Mouse (Mus musculus) megakaryocyte-erythroid progenitor cell, adult 5-6 weeks (primary cell): ENCODE measurements around the gene Sbpl. TPM values are rescaled to one million over a fixed set of nuclear protein-coding genes. Genes with fewer than 3 reads are reported as not detected.
"Not testable (repeated sequence)": the region's sequence is repeated elsewhere in the genome, so short reads cannot be mapped to it uniquely, and the experiment has no call there.

Experiments used
- ATAC-seq: replicated peaks from 2 replicates; pipeline ENCODE4 v1.8.0; 2016; ENCODE audit warnings: mild to moderate bottlenecking, inconsistent platforms; ENCODE audit not compliant: severe bottlenecking, poor library complexity, low FRiP score, low TSS enrichment
- total RNA-seq, 2 experiments: library from RNA; stranded (forward) in 1 of 2; stranded (reverse) in 1 of 2; fragments of 200-1000, 215-1000 nt in 1 of 2; fragments of >200 nt in 1 of 2; fragmentation: Nextera tagmentation in 1 of 2; gene quantifications; 2 replicates each; pipeline ENCODE4 v1.2.3; 2014 to 2017

The Sbpl gene
- total RNA-seq, 2 experiments from 2014 or later = not detected

DNA sequence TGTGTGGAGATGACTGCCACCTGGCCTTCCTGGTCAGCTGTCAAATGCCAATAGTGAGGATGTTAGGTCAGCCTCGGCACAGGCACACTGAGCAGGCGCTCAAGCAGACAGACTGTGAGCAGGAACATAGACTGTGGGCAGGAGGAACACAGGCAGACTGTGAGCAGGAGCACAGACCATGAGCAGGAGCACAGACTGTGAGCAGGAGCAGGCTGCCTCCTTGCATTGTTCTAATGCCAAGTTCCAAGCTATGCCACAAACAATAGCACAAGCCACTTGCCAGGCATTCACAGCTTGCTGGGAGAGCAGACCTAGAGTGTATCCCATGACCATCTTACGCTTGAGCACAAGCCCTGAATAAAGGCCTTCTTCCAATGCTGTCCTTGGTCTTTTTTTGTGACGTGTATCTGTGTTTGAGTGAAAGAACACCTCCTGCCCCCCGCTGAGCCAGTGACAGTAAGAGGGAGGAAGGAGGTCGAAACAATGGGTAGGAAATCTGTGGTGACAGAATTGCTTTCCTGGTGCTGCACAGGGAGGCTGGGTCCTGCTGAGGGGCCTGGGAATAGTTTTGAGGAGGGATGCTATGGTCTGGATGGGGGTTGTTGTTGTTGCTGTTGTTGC lies 10.8 kb upstream of the Sbpl start:
- ATAC-seq = no peak

GRCm38 (mm10) chr17:23961573-23962122 lies 6.6 kb upstream of the Sbpl start:
- ATAC-seq = no peak

DNA sequence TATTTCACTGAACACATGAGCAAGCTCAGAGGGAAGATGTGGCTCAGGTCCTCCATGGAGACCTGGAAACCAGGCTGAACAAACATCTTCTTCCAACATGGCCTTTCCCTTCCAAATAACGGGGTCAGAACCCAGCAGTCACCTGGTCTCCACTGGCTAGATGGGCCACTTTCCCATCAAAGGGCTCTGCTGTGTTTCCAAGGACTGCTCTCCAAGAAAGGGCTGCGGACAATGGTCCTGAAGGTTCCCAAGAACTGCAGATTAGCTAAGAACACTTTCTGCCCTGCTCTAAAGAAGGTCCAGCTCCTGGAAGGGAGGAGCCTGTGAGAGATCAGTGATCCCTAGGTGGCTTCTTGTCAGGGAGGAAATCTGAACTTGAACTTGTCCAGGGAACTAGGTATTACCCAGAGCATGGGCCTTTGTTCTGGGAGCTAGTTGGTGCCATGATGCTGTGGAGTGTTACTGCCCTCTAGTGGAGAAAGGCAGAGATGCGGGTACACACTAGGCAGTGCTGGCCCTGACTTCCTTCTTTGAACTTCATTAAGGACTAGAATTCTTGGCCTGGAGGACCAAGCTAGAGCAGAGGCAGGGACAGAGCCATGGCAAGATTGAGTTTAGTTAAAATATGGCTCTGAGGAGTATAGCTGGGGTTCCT lies 5.1 kb upstream of the Sbpl start:
- ATAC-seq = peak; percentile 90

DNA sequence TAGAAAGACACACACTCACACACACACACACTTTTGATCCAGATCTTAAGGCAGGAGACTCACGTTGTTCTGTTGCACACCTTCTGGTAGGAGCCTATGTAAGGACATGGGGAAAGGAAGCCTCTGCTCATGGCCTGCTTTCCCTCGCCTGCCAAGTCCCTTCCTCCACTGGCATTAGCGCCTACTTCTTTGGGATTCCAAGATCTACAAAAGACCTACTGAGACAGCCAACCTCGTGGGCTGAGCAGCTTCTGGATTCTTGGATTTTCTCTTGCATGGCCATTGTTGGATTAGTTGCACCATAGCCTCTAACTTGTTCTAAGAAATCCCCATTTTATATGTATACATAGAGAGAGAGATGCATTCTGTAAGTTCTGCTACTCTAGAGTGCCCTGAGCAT lies 4.2 kb downstream of the Sbpl start:
- ATAC-seq = not testable (repeated sequence)

DNA sequence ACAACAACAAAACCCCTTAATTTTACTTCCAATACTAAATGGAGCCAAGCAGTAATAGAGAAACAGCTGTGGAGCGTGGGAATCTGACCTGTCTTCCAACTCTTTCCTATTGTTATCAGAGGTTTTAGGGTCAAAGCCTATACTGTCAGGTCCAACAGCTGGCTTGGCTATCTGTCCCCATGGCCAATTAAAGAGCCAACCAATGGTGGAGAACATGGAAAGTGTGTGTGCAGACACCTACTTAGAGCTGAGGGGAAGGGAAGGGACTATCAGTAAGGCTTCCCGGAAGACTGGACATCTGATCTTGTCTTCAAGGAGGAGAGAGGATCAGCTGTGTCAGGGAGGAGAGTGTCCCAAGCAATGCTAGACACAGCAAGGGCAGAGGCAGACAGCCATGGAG lies 6.0 kb downstream of the Sbpl start:
- ATAC-seq = no peak

GRCm38 (mm10) chr17:23947486-23947885 lies 7.6 kb downstream of the Sbpl start:
- ATAC-seq = not testable (repeated sequence)

GRCm38 (mm10) chr17:23941372-23941771 lies 13.7 kb downstream of the Sbpl start, which contains the start of gene Sbp:
Gene Sbp (plus strand): TSS chr17:23941672.
- ATAC-seq = no peak

- ATAC-seq = no peak
Observed at GRCm38 (mm10) chr17:23931157-23931556, 23.9 kb downstream of the Sbpl start.

GRCm38 (mm10) chr17:23925090-23925493 lies 30.0 kb downstream of the Sbpl start:
- peak; percentile 69 for ATAC-seq

DNA sequence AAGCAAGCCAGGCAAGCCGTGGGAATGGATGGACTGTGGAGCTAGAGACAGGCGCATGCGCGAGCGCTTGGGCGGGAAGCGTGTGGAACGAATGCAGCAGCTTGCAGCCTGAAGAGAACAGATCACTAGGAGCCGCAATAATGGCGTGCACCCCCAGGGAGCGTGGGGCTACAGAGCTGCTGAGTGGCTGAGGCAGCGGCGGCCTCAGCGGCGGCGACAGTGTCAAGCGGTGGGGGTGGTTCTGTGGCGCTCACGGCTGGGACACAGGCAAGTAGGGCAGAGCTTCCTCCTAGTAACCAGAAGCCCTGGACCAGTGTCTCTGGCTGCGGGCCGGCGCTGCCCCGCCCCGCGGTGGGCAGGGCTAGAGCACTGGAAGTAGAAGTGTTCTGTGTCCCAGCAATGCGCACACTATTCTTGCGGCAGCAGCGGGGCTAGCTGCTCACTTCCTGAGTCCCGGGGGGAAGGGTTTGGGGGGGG lies 30.5 kb downstream of the Sbpl start:
- ATAC-seq = peak; percentile 97

DNA sequence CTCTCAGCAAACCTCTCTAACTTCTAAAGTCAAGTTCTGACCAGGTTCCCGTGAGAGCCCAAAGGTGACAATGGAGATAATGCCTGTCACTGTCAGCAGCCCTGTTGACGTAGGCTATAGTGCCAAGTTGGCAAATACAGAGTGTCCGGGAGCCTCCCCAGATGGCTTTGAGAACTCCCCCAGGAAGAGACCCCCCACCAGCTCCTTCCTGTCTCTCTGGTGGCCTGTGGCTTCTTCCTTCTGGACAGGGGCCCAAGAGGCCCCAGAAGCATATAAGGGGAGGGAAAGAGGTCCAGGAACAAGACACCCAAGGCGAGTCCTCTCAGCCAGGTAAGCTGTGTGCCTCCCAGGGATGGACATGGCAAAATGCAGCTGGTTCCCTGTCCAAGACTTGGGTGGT lies 37.9 kb downstream of the Sbpl start, which contains the start of gene Dcpp3:
Gene Dcpp3 (plus strand): TSS at position 301 of the 400 bp plus-strand sequence.
- ATAC-seq = not testable (repeated sequence)

Other genes with a start within 250 kb of the Sbpl start
- gene 1520401A03Rik, start 232.5 kb downstream of the Sbpl start, total RNA-seq (2014; fragmentation: Nextera tagmentation) = not detected in 2 replicates
- gene 1520401A03Rik, start 232.5 kb downstream of the Sbpl start, total RNA-seq (2017) = not detected in 2 replicates
- 40.3 and 43.8 TPM in 2 replicates for gene Pkmyt1, start 228.9 kb downstream of the Sbpl start, total RNA-seq (2014; fragmentation: Nextera tagmentation)
- 8.1 and 10.6 TPM in 2 replicates for gene Pkmyt1, start 228.9 kb downstream of the Sbpl start, total RNA-seq (2017)
- gene Paqr4, start 214.4 kb downstream of the Sbpl start, total RNA-seq (2014; fragmentation: Nextera tagmentation) = 7.2 and 13.3 TPM in 2 replicates
- gene Paqr4, start 214.4 kb downstream of the Sbpl start, total RNA-seq (2017) = 6.2 and 11.6 TPM in 2 replicates
- 0.52 TPM in 1 of 2 replicates, not detected in the other for gene Kremen2, start 209.4 kb downstream of the Sbpl start, total RNA-seq (2014; fragmentation: Nextera tagmentation)
- gene Kremen2, start 209.4 kb downstream of the Sbpl start, total RNA-seq (2017) = not detected in 2 replicates
- gene Flywch1, start 183.7 kb downstream of the Sbpl start, total RNA-seq (2014; fragmentation: Nextera tagmentation) = 7.6 and 11.7 TPM in 2 replicates
- gene Flywch1, start 183.7 kb downstream of the Sbpl start, total RNA-seq (2017) = 12.5 and 15.4 TPM in 2 replicates
- 3.1 and 5.6 TPM in 2 replicates for gene Flywch2, start 169.2 kb downstream of the Sbpl start, total RNA-seq (2014; fragmentation: Nextera tagmentation)
- not detected in 2 replicates for gene Flywch2, start 169.2 kb downstream of the Sbpl start, total RNA-seq (2017)
- gene Srrm2, start 164.7 kb downstream of the Sbpl start, total RNA-seq (2014; fragmentation: Nextera tagmentation) = 699 and 735 TPM in 2 replicates
- 134 and 162 TPM in 2 replicates for gene Srrm2, start 164.7 kb downstream of the Sbpl start, total RNA-seq (2017)
- gene Elob, start 126.1 kb downstream of the Sbpl start, total RNA-seq (2014; fragmentation: Nextera tagmentation) = 466 and 512 TPM in 2 replicates
- gene Elob, start 126.1 kb downstream of the Sbpl start, total RNA-seq (2017) = 101 and 114 TPM in 2 replicates
- gene Prss33, start 119.2 kb downstream of the Sbpl start, total RNA-seq (2014; fragmentation: Nextera tagmentation) = not detected in 2 replicates
- not detected in 2 replicates for gene Prss33, start 119.2 kb downstream of the Sbpl start, total RNA-seq (2017)
- not detected in 2 replicates for gene Prss32, start 111.4 kb downstream of the Sbpl start, total RNA-seq (2014; fragmentation: Nextera tagmentation)
- gene Prss32, start 111.4 kb downstream of the Sbpl start, total RNA-seq (2017) = not detected in 2 replicates
- not detected in 2 replicates for gene Prss41, start 111.1 kb downstream of the Sbpl start, total RNA-seq (2014; fragmentation: Nextera tagmentation)
- gene Prss41, start 111.1 kb downstream of the Sbpl start, total RNA-seq (2017) = 0.88 TPM in 1 of 2 replicates, not detected in the other
- gene Prss21, start 87.2 kb downstream of the Sbpl start, total RNA-seq (2014; fragmentation: Nextera tagmentation) = not detected in 2 replicates
- gene Prss21, start 87.2 kb downstream of the Sbpl start, total RNA-seq (2017) = not detected in 2 replicates
- gene Dcpp1, start 74.4 kb downstream of the Sbpl start, total RNA-seq (2014; fragmentation: Nextera tagmentation) = not detected in 2 replicates
- not detected in 2 replicates for gene Dcpp1, start 74.4 kb downstream of the Sbpl start, total RNA-seq (2017)
- gene Dcpp2, start 74.4 kb downstream of the Sbpl start, total RNA-seq (2014; fragmentation: Nextera tagmentation) = not detected in 2 replicates
- not detected in 2 replicates for gene Dcpp2, start 74.4 kb downstream of the Sbpl start, total RNA-seq (2017)
- gene Dcpp3, start 37.8 kb downstream of the Sbpl start, total RNA-seq (2014; fragmentation: Nextera tagmentation) = not detected in 2 replicates
- gene Dcpp3, start 37.8 kb downstream of the Sbpl start, total RNA-seq (2017) = not detected in 2 replicates
- gene Sbp, start 13.6 kb downstream of the Sbpl start, total RNA-seq (2014; fragmentation: Nextera tagmentation) = not detected in 2 replicates
- gene Sbp, start 13.6 kb downstream of the Sbpl start, total RNA-seq (2017) = not detected in 2 replicates
- gene Prss30, start 25.3 kb upstream of the Sbpl start, total RNA-seq (2014; fragmentation: Nextera tagmentation) = not detected in 2 replicates
- 1.0 TPM in 1 of 2 replicates, not detected in the other for gene Prss30, start 25.3 kb upstream of the Sbpl start, total RNA-seq (2017)
- gene Prss22, start 42.8 kb upstream of the Sbpl start, total RNA-seq (2014; fragmentation: Nextera tagmentation) = not detected in 2 replicates
- gene Prss22, start 42.8 kb upstream of the Sbpl start, total RNA-seq (2017) = not detected in 2 replicates
- gene Prss27, start 82.9 kb upstream of the Sbpl start, total RNA-seq (2014; fragmentation: Nextera tagmentation) = not detected in 2 replicates
- not detected in 2 replicates for gene Prss27, start 82.9 kb upstream of the Sbpl start, total RNA-seq (2017)
- gene Kctd5, start 118.2 kb upstream of the Sbpl start, total RNA-seq (2014; fragmentation: Nextera tagmentation) = 17.1 and 24.2 TPM in 2 replicates
- gene Kctd5, start 118.2 kb upstream of the Sbpl start, total RNA-seq (2017) = 20.9 and 21.9 TPM in 2 replicates
- gene Pdpk1, start 195.7 kb upstream of the Sbpl start, total RNA-seq (2014; fragmentation: Nextera tagmentation) = 47.0 and 48.0 TPM in 2 replicates
- gene Pdpk1, start 195.7 kb upstream of the Sbpl start, total RNA-seq (2017) = 34.4 and 37.7 TPM in 2 replicates
- 50.8 and 51.8 TPM in 2 replicates for gene Amdhd2, start 208.5 kb upstream of the Sbpl start, total RNA-seq (2014; fragmentation: Nextera tagmentation)
- gene Amdhd2, start 208.5 kb upstream of the Sbpl start, total RNA-seq (2017) = 13.1 and 19.8 TPM in 2 replicates
- gene Atp6v0c, start 214.4 kb upstream of the Sbpl start, total RNA-seq (2014; fragmentation: Nextera tagmentation) = 222 and 224 TPM in 2 replicates
- gene Atp6v0c, start 214.4 kb upstream of the Sbpl start, total RNA-seq (2017) = 72.2 and 95.8 TPM in 2 replicates